Mouse (Mus musculus): ENCODE data around the gene Gm42372.

DNA sequence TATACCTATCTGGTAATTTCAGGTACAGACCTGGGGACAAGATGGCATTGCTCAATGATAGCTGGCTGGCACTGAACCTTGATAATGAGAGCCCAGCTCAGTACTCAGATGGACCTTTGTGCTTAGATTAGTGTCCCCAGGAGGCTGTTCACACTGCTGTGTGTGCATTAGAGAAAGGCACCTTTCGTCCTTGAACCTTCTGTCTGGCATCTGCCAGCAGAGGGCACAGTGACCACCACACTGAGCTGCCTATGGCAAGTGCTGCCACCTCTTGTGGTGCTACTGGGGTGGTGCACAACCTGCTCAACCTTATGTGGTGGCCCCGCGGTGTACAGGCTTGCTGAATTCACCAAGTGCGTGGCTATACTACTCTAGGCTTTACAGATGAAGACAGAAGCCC, 24.4 kb downstream of the Gm42372 start:
- peak; percentile 82; the same call in 1 of the 2 replicates for TF ChIP-seq CTCF (IDR thresholded peaks at IDR 0.05; ENCODE audit: extremely low read depth, insufficient read depth, insufficient read length, insufficient replicate concordance)
- TF ChIP-seq POLR2A (IDR thresholded peaks at IDR 0.05; ENCODE audit: low read depth, low read length), result no peak

Measured in spleen, adult 2 months (tissue).